Mouse (Mus musculus): Measurements from ENCODE around the gene Rexo5. TPM values are rescaled to one million over a fixed set of nuclear protein-coding genes. Genes with fewer than 3 reads are reported as not detected.
A peak's percentile ranks its signal among the peaks of the same experiment; 100 is the strongest.

Gene Rexo5
- 19.4 and 20.1 TPM in 2 replicates for polyA plus RNA-seq (2015; fragmentation: Nextera tagmentation; extraction: Ambion mirVana)

DNA sequence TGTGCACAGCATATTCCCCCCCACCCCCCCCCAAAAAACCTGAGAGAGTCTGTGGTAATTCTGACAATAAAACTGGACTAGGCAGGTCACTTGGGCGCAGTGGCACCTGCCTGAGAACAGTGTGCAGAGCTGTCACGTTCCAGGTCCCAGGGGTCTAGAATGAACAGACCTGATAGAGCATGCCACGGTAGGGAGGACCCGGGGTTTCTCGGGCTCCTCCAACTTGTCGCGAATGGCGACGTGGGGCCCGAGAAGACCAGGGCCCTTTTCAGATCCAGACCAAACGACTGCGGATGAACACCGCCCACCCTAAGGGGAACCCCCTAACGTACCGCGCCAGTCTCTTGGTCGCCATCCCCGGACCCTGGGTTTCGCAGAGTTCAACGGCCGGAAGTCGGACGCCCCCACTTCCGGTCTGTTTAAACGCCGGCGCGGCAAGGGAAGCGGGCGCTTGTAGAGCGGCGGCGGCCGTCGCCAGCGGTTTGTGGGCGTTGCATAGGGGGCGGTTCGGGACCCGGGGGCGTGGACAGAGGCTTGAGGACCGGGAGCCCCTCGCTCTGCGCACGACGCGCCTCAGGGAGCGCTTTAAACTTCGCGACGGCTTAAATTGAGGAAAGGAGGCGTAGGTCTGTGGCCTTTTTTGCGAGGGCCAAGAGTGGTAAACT lies at the start of gene Rexo5, which contains the start of gene Eri2:
Gene Rexo5 (plus strand): TSS at position 421 of the 665 bp plus-strand sequence.
Gene Eri2 (minus strand): TSS at position 473 of the 665 bp plus-strand sequence.
- peak within 1 kb of the TSS; percentile 69 for H3K9ac ChIP-seq
- H3K36me3 ChIP-seq = peaks cover 8% of the 10 kb centered on the region; the same call in 1 of the 2 replicates
- H3K27ac ChIP-seq (replicated peaks) = peak within 1 kb of the TSS; percentile 82
- H3K9me3 ChIP-seq (replicated peaks) = no peaks in the 10 kb centered on the region
- no peaks in the 10 kb centered on the region for H3K27me3 ChIP-seq
- ATAC-seq (ENCODE audit: insufficient number of reproducible peaks, low FRiP score, low TSS enrichment, low read depth) = peak; percentile 99
- peaks cover 8% of the 10 kb centered on the region for H3K4me1 ChIP-seq
- peak within 1 kb of the TSS; percentile 74 for H3K4me3 ChIP-seq (replicated peaks)
- H3K4me2 ChIP-seq (replicated peaks) = peak within 1 kb of the TSS; percentile 81
- under 1% methylated on average over 52 of the region's 53 CpGs for WGBS

DNA sequence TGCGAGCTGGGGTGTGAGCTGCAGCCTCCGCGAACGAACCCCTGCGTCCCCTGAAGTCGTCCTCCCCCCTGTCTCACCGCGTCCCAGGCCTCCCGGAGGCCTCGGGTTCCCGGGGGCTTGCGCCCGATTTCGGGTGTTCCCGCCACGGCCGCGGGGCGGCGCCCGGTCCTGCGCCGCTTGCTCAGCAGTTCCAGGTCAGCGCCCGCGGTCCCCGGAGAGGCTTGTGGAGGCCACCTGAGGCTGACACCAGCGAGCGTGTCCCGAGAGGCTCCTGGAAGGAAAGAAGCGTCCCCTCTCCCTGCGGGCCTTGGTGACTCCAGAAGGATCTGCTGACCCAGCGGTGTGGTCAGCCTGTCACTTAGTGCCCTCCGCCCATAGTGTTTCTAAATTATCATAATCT lies 49.5 kb upstream of the Rexo5 start:
- Histone ChIP-seq H3K9me3 (replicated peaks) (no peaks in the 10 kb centered on the region), H3K9ac (no peak overlapping the region), H3K4me1 (peaks cover 5% of the 10 kb centered on the region; the same call in 1 of the 2 replicates), H3K36me3 (no peaks in the 10 kb centered on the region), H3K4me3 (replicated peaks) (peak overlapping the region; percentile 16), H3K27me3 (no peaks in the 10 kb centered on the region), H3K4me2 (replicated peaks) (peak overlapping the region; percentile 43), H3K27ac (replicated peaks) (no peak overlapping the region)
- 8% methylated on average over 34 of the region's 34 CpGs for WGBS
- ATAC-seq (ENCODE audit: insufficient number of reproducible peaks, low FRiP score, low TSS enrichment, low read depth) = no peak

- 72% methylated on average over 1 of the region's 1 CpGs for WGBS
- no peak for ATAC-seq (ENCODE audit: insufficient number of reproducible peaks, low FRiP score, low TSS enrichment, low read depth)
- Histone ChIP-seq H3K27me3 (no peaks in the 10 kb centered on the region), H3K4me1 (peaks cover 5% of the 10 kb centered on the region; the same call in 1 of the 2 replicates), H3K36me3 (no peaks in the 10 kb centered on the region), H3K9ac (no peak overlapping the region), H3K4me2 (replicated peaks) (no peak overlapping the region), H3K27ac (replicated peaks) (no peak overlapping the region), H3K4me3 (replicated peaks) (no peak overlapping the region), H3K9me3 (replicated peaks) (no peaks in the 10 kb centered on the region)
Measured at GRCm38 (mm10) chr7:119745869-119746268, 47.9 kb upstream of the Rexo5 start.

DNA sequence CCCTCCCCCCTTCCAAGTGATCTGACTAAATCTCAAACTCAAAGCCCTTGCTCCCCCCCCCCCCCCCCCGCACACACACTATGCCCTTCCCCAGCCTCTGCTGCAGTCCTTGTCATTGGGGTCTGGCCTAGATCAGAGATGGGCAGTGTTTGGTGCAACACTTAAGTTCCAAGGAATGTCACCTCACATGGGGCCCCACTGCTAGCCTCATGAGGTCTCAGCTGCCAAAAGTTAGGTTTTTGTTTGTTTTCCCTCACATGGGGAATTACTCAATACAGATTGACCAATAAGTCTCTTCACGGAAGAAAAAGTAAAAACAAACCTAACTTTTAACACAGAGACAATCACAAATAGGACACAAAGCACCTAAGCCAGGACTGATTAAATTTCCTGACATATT lies 45.0 kb upstream of the Rexo5 start:
- no peaks in the 10 kb centered on the region for H3K36me3 ChIP-seq
- WGBS = 76% methylated on average over 1 of the region's 2 CpGs
- no peak overlapping the region for H3K9ac ChIP-seq
- no peak overlapping the region for H3K4me3 ChIP-seq (replicated peaks)
- no peak overlapping the region for H3K4me2 ChIP-seq (replicated peaks)
- no peak for ATAC-seq (ENCODE audit: insufficient number of reproducible peaks, low FRiP score, low TSS enrichment, low read depth)
- peaks cover 5% of the 10 kb centered on the region; the same call in 1 of the 2 replicates for H3K4me1 ChIP-seq
- no peaks in the 10 kb centered on the region for H3K27me3 ChIP-seq
- no peaks in the 10 kb centered on the region for H3K9me3 ChIP-seq (replicated peaks)
- H3K27ac ChIP-seq (replicated peaks) = no peak overlapping the region

DNA sequence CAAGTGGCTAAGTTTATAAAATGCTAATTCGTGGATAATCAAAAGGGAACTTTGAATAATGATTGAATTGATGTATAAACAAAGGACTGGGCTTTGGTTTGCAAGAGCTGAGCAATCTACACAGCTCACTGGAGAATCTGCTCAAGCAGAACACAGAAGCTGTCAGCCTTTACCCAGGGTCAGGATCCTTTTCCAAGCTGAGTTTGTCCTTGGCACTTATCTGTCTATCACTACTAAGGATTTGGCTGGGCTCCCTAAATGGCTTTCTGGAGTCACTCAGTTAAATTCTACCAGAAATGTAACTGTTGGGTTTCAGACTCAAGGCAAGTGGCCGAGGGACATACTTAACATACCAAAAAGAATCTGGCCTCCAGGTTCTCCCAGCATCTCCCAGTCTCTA lies 43.9 kb upstream of the Rexo5 start:
- Histone ChIP-seq H3K9me3 (replicated peaks) (no peaks in the 10 kb centered on the region), H3K27me3 (no peaks in the 10 kb centered on the region), H3K4me1 (no peaks in the 10 kb centered on the region), H3K4me2 (replicated peaks) (no peak overlapping the region), H3K27ac (replicated peaks) (no peak overlapping the region), H3K4me3 (replicated peaks) (no peak overlapping the region), H3K9ac (no peak overlapping the region), H3K36me3 (no peaks in the 10 kb centered on the region)
- 43% methylated on average over 2 of the region's 2 CpGs for WGBS
- no peak for ATAC-seq (ENCODE audit: insufficient number of reproducible peaks, low FRiP score, low TSS enrichment, low read depth)

GRCm38 (mm10) chr7:119753696-119754095 lies 40.1 kb upstream of the Rexo5 start:
- no peak overlapping the region for H3K4me3 ChIP-seq (replicated peaks)
- no peak overlapping the region for H3K27ac ChIP-seq (replicated peaks)
- H3K9ac ChIP-seq = no peak overlapping the region
- no peaks in the 10 kb centered on the region for H3K4me1 ChIP-seq
- no peaks in the 10 kb centered on the region for H3K9me3 ChIP-seq (replicated peaks)
- H3K4me2 ChIP-seq (replicated peaks) = no peak overlapping the region
- WGBS = 86% methylated on average over 1 of the region's 1 CpGs
- H3K27me3 ChIP-seq = no peaks in the 10 kb centered on the region
- ATAC-seq (ENCODE audit: insufficient number of reproducible peaks, low FRiP score, low TSS enrichment, low read depth) = no peak
- H3K36me3 ChIP-seq = no peaks in the 10 kb centered on the region

DNA sequence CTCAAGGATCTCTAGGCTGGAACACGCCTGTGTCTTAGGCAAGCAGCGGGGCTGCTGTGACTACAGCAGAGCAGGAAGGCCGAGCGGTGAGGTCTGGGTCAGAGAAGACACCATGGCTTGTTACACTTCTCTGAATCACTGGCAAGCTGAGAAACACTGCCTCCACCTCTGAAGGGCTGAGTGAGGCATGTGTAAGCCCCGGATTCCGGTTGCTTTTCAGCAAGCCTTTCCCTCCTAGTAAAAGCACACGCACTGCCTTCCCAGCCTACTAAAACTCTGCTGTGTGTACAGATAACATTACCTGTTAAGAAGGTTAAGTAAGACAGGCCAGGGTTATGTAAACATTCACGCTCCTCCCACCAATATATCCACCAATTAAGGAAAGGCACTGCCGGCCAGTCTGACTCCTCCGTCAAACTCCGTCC lies 33.3 kb upstream of the Rexo5 start, which contains the start of gene Acsm3:
Gene Acsm3 (plus strand): TSS at position 397 of the 425 bp plus-strand sequence.
- Histone ChIP-seq H3K9me3 (replicated peaks) (no peaks in the 10 kb centered on the region), H3K36me3 (no peaks in the 10 kb centered on the region), H3K27me3 (no peaks in the 10 kb centered on the region), H3K4me1 (no peaks in the 10 kb centered on the region), H3K4me3 (replicated peaks) (no peak within 1 kb of the TSS), H3K4me2 (replicated peaks) (no peak within 1 kb of the TSS), H3K9ac (no peak within 1 kb of the TSS), H3K27ac (replicated peaks) (no peak within 1 kb of the TSS)
- no peak for ATAC-seq (ENCODE audit: insufficient number of reproducible peaks, low FRiP score, low TSS enrichment, low read depth)
- 67% methylated on average over 11 of the region's 11 CpGs for WGBS

DNA sequence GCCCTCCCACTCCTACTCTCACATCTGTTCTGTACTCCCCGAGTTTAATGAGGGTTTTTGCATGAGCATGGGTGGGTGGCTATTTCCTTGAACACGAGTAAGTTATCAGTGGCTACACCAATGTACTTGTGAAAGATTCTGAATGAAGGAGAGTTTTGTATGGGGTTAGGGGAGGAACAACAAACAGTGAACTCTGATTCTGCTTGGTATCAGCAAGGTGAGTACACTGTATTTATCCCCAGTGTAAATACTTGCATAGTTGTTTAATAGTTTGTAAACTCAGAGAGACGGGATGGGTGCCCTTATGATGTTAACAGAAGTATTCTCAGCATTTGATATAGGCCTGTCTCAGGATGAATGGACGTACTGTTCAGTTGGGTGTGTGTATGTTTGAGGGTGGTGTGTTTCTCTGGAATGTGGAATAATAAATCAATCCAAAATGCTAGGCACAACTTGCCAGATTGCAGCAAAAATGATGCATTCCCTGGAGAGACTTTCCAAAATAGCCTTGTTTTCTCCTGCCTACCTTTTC lies 31.6 kb upstream of the Rexo5 start:
- Histone ChIP-seq H3K9ac (no peak overlapping the region), H3K9me3 (replicated peaks) (no peaks in the 10 kb centered on the region), H3K27me3 (no peaks in the 10 kb centered on the region), H3K4me2 (replicated peaks) (no peak overlapping the region), H3K27ac (replicated peaks) (no peak overlapping the region), H3K4me3 (replicated peaks) (no peak overlapping the region), H3K36me3 (no peaks in the 10 kb centered on the region), H3K4me1 (no peaks in the 10 kb centered on the region)
- WGBS = 54% methylated on average over 4 of the region's 4 CpGs
- ATAC-seq (ENCODE audit: insufficient number of reproducible peaks, low FRiP score, low TSS enrichment, low read depth) = no peak

GRCm38 (mm10) chr7:119764377-119764776 lies 29.4 kb upstream of the Rexo5 start:
- Histone ChIP-seq H3K4me2 (replicated peaks) (no peak overlapping the region), H3K36me3 (no peaks in the 10 kb centered on the region), H3K9ac (no peak overlapping the region), H3K27ac (replicated peaks) (no peak overlapping the region), H3K4me1 (no peaks in the 10 kb centered on the region), H3K27me3 (no peaks in the 10 kb centered on the region), H3K9me3 (replicated peaks) (no peaks in the 10 kb centered on the region), H3K4me3 (replicated peaks) (no peak overlapping the region)
- no peak for ATAC-seq (ENCODE audit: insufficient number of reproducible peaks, low FRiP score, low TSS enrichment, low read depth)
- WGBS = 94% methylated on average over 3 of the region's 3 CpGs

DNA sequence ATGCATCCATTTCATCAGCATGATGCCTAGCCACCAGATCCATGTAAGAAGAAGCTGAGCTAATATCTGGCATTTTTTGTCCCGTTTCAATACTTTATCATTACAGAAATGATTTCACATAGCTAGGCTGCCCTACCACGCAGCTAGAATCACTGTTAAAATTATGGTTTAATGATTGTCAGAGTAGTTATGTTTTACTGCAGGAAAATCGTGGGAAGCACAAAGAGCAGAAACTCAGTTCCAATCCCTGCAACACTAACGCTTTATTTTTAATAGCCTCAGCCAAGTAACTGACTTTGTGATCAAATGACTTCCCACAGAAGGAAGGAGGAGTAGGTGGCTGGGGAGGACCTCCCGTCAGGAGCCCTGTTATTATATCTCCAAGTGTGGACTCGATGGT lies 26.8 kb upstream of the Rexo5 start:
- no peak overlapping the region for H3K9ac ChIP-seq
- H3K4me2 ChIP-seq (replicated peaks) = no peak overlapping the region
- ATAC-seq (ENCODE audit: insufficient number of reproducible peaks, low FRiP score, low TSS enrichment, low read depth) = no peak
- no peaks in the 10 kb centered on the region for H3K9me3 ChIP-seq (replicated peaks)
- no peaks in the 10 kb centered on the region for H3K4me1 ChIP-seq
- no peak overlapping the region for H3K4me3 ChIP-seq (replicated peaks)
- WGBS = 72% methylated on average over 6 of the region's 6 CpGs
- no peak overlapping the region for H3K27ac ChIP-seq (replicated peaks)
- no peaks in the 10 kb centered on the region for H3K27me3 ChIP-seq
- H3K36me3 ChIP-seq = no peaks in the 10 kb centered on the region

GRCm38 (mm10) chr7:119769895-119770294 lies 23.9 kb upstream of the Rexo5 start:
- H3K9ac ChIP-seq = no peak overlapping the region
- no peak overlapping the region for H3K4me2 ChIP-seq (replicated peaks)
- H3K4me3 ChIP-seq (replicated peaks) = no peak overlapping the region
- H3K4me1 ChIP-seq = no peaks in the 10 kb centered on the region
- no peaks in the 10 kb centered on the region for H3K9me3 ChIP-seq (replicated peaks)
- H3K27ac ChIP-seq (replicated peaks) = no peak overlapping the region
- H3K36me3 ChIP-seq = no peaks in the 10 kb centered on the region
- no peak for ATAC-seq (ENCODE audit: insufficient number of reproducible peaks, low FRiP score, low TSS enrichment, low read depth)
- 92% methylated on average over 8 of the region's 8 CpGs for WGBS
- no peaks in the 10 kb centered on the region for H3K27me3 ChIP-seq

DNA sequence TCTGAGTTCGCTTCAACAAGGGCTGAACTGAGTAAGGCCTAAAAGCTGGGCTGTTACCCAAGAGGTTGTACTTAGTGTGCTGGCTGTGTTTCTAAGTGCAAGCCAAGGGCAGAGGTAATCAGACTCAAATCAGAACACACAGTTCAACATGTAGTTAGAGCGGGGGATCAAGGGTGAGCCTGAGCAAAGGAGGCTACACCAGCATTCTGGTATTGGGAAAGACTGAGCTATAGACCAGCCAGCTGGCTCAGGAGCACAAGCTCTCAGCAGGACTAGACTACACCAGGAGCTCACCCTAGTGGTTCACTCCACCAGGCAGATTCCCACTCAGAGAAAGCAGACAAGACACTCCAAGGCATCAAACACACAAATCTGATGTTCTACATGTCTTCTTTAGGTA lies 10.4 kb upstream of the Rexo5 start:
- no peaks in the 10 kb centered on the region for H3K9me3 ChIP-seq (replicated peaks)
- H3K27me3 ChIP-seq = no peaks in the 10 kb centered on the region
- H3K27ac ChIP-seq (replicated peaks) = no peak overlapping the region
- 98% methylated on average over 2 of the region's 2 CpGs for WGBS
- no peak overlapping the region for H3K9ac ChIP-seq
- no peak for ATAC-seq (ENCODE audit: insufficient number of reproducible peaks, low FRiP score, low TSS enrichment, low read depth)
- H3K36me3 ChIP-seq = peaks cover 35% of the 10 kb centered on the region
- H3K4me2 ChIP-seq (replicated peaks) = no peak overlapping the region
- H3K4me1 ChIP-seq = no peaks in the 10 kb centered on the region
- no peak overlapping the region for H3K4me3 ChIP-seq (replicated peaks)
